Mouse (Mus musculus) ES-E14 (cell line): ENCODE data around the gene Galnt6. TPM values are rescaled to one million over a fixed set of nuclear protein-coding genes. Genes with fewer than 3 reads are reported as not detected.
A peak's percentile ranks its signal among the peaks of the same experiment; 100 is the strongest.

Source experiments
- DNase-seq: peaks from one replicate; pipeline ENCODE4 v3.0.0-alpha.2; 2013; ENCODE audit warnings: low read depth, low spot score
- H3K27ac ChIP-seq: 2 replicates; pipeline ENCODE4 v1.5.1; 2012; ENCODE audit warnings: low read depth, mild to moderate bottlenecking, low read length, moderate library complexity, mixed read lengths; ENCODE audit not compliant: poor library complexity, insufficient read depth, severe bottlenecking
- H3K36me3 ChIP-seq: 2 replicates; pipeline ENCODE4 v1.6.1; 2012; ENCODE audit warnings: mild to moderate bottlenecking, low read length, moderate library complexity, mixed read lengths; ENCODE audit not compliant: control insufficient read depth, poor library complexity, insufficient read depth, severe bottlenecking
- H3K4me1 ChIP-seq, 2 experiments: fragments of 150-350 bp in 1 of 2; sonication (generic) in 1 of 2; 2 replicates each; pipeline ENCODE4 v1.6.1; 2012; ENCODE audit warnings: low read length in 2 of 2, mild to moderate bottlenecking in 1 of 2, mixed read lengths in 1 of 2; ENCODE audit not compliant: control insufficient read depth in 2 of 2, insufficient read depth in 2 of 2, poor library complexity in 1 of 2
- H3K4me3 ChIP-seq, 2 experiments: fragments of 150-350 bp in 1 of 2; sonication (generic) in 1 of 2; 2 replicates each; pipeline ENCODE4 v1.5.1; 2012; ENCODE audit warnings: low read length in 2 of 2, low read depth in 1 of 2, mild to moderate bottlenecking in 1 of 2, mixed read lengths in 1 of 2; ENCODE audit not compliant: insufficient read depth in 1 of 2, poor library complexity in 1 of 2, severe bottlenecking in 1 of 2
- H3K9ac ChIP-seq: 2 replicates; pipeline ENCODE4 v1.6.1; 2012; ENCODE audit warnings: low read depth, mild to moderate bottlenecking, low read length, mixed read lengths; ENCODE audit not compliant: poor library complexity, insufficient read depth, severe bottlenecking
- H3K9me3 ChIP-seq: fragments of 150-350 bp; sonication (generic); 2 replicates; pipeline ENCODE4 v1.6.1; 2012; ENCODE audit warnings: low read depth, mild to moderate bottlenecking, low read length; ENCODE audit not compliant: control insufficient read depth, insufficient read depth
- CHD2 ChIP-seq: IDR thresholded peaks from 2 replicates; pipeline ENCODE4 v1.6.1; 2014; ENCODE audit warnings: mild to moderate bottlenecking, low read depth, low read length, inconsistent platforms
- HCFC1 ChIP-seq: IDR thresholded peaks from 2 replicates; pipeline ENCODE4 v1.6.1; 2012; ENCODE audit warnings: low read length, inconsistent platforms, borderline replicate concordance; ENCODE audit not compliant: insufficient read depth
- MAFK ChIP-seq: IDR thresholded peaks from 2 replicates; pipeline ENCODE4 v1.6.1; 2014; ENCODE audit warnings: mild to moderate bottlenecking, low read depth, low read length, inconsistent platforms; ENCODE audit not compliant: insufficient read depth
- ZC3H11A ChIP-seq: IDR thresholded peaks from 2 replicates; pipeline ENCODE4 v1.6.1; 2012; ENCODE audit warnings: low read depth, mild to moderate bottlenecking, inconsistent platforms, low read length, borderline replicate concordance
- ZNF384 ChIP-seq: IDR thresholded peaks from 2 replicates; pipeline ENCODE4 v1.6.1; 2012; ENCODE audit warnings: low read depth, low read length, inconsistent platforms
- in situ Hi-C, 2 experiments: fragments of 600-800 bp; cut with MboI; formaldehyde crosslinking; loops; one replicate each; pipeline ENCODE4 v1.15.1; 2025; ENCODE audit warnings: low sequenced_read_pairs in 2 of 2, inconsistent platforms in 1 of 2; ENCODE audit not compliant: unreplicated experiment in 2 of 2
- total RNA-seq: library from RNA; depleted of rRNA; stranded (reverse); fragments of 300-350 nt; gene quantifications from 2 replicates; pipeline ENCODE4 v1.2.3, GENCODE M21; 2012

Gene Galnt6
- total RNA-seq, 1 experiment: 18.2 TPM

DNA sequence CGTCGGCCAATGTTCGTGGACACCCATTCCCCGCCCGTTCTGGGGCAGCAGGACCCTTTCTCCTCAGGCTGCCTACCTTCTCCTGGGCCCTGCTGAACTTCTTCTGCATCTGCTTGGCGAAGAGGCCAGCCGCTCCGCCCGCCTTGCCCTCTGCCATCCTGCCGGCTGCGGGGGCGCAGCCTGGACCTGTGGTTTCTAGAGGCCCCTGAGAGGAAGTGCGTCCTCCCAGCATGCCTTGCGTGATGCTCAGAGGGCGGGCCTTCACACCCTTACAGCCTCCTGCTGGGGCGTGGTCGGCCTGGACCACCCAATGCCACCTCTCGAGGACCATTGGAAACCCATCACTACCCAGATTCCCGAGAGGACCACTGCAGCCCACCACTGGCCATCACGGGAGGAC, 59.8 kb downstream of the Galnt6 start, which contains the start of gene Bin2:
Gene Bin2, minus strand, starts transcription at position 217 of the 400 bp plus-strand sequence.
- H3K4me3 ChIP-seq: peak within 1 kb of the TSS; percentile 53 to 66
- H3K4me1 ChIP-seq: peaks cover 13 to 34% of the 10 kb centered on the region in 2 experiments
- H3K9me3 ChIP-seq: no peaks in the 10 kb centered on the region
- H3K27ac ChIP-seq: no peak within 1 kb of the TSS
- no peak for TF ChIP-seq MAFK
- TF ChIP-seq ZNF384: no peak
- no peak for TF ChIP-seq ZC3H11A
- TF ChIP-seq CHD2: no peak
- no peak for TF ChIP-seq HCFC1
- no peak for DNase-seq
- in situ Hi-C loops: no loop called here
- H3K9ac ChIP-seq: peak within 1 kb of the TSS; percentile 67
- no peaks in the 10 kb centered on the region; the same call in 1 of the 2 replicates for H3K36me3 ChIP-seq

DNA sequence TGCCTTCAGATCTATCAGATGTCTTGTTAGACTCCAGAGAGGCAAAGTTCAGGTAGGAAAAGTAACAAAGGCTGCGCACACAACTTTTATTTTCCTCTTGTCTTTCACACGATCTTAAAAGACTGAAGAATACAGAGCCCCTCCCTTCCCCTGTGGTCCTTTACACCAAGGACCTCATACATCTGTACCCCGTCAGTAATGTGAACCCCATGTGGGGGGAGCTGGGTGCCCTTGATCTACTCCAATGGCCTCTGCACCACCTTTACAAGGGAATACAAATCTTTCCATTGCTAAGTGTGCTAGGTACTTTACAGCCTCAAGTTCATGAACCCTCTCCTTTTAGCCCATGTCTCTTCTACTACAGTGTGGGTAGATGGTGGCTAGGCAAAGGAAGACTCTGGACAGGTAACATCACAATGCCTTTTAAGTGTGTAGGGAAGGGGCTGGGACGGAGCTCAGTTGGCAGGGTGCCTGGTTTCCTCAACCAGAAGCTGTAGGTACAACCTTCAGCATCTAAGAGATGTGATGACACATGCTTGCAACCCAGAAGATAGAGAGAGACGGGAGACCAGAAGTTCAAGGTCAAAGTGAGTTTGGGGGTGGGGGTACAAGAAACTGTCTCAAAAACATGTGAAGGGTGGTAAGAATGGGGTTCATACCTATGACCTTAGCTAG, 61.2 kb downstream of the Galnt6 start:
- in situ Hi-C loops: no loop called here
- no peak overlapping the region for H3K4me3 ChIP-seq
- no peaks in the 10 kb centered on the region; the same call in 1 of the 2 replicates for H3K36me3 ChIP-seq
- TF ChIP-seq HCFC1 (no peak), MAFK (no peak), ZNF384 (no peak)
- H3K27ac ChIP-seq: no peak overlapping the region
- no peak for DNase-seq
- H3K9me3 ChIP-seq: no peaks in the 10 kb centered on the region
- H3K9ac ChIP-seq: no peak overlapping the region
- peaks cover 9 to 29% of the 10 kb centered on the region in 2 experiments for H3K4me1 ChIP-seq

DNA sequence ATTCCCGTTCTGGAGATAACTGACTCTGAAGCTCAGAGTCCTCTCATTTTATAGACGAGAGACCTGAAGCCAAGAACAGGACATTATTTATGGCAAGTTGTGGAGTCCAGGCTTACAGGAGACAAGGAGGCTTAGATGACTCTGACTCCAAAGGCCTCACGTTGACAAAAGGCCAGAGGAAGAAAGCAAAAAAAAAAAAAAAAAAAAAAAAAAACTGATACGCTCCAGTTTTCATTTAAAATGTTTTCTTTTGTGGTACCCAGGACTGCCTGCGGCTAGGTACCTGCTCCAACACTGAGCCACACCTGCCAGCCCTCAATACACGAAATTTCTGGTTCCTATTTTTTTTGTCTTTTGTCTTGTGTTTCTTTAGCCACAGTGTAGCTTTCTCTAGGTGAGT, 61.8 kb downstream of the Galnt6 start:
- H3K4me1 ChIP-seq: peaks cover 6 to 29% of the 10 kb centered on the region in 2 experiments
- H3K9me3 ChIP-seq: no peaks in the 10 kb centered on the region
- in situ Hi-C loops: no loop called here
- no peak overlapping the region for H3K4me3 ChIP-seq
- TF ChIP-seq MAFK (no peak), ZC3H11A (no peak), HCFC1 (no peak), CHD2 (no peak), ZNF384 (no peak)
- no peak for DNase-seq
- no peak overlapping the region for H3K27ac ChIP-seq
- H3K9ac ChIP-seq: no peak overlapping the region
- no peaks in the 10 kb centered on the region; the same call in 1 of the 2 replicates for H3K36me3 ChIP-seq

DNA sequence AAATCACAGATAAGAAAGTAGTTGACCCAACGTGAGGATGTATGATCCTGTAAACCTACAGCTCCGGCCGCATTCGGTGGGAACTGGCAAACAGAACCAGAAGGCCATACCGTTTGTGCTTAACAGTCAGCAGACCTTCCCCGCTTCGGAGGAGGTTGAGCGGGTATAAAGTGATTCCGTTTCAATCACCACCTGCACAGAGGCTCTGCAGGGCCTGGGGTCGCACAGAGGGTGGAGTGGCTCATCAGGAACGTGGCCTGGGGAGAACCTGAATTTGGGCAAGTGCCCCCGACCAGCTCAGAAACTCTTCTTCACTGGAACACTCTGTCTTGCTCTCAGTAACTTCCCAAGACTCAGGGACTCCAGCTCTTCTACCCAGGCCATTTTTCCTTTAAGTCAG, 62.3 kb downstream of the Galnt6 start:
- in situ Hi-C loops: no loop called here
- no peak overlapping the region for H3K27ac ChIP-seq
- peaks cover 6 to 29% of the 10 kb centered on the region in 2 experiments; a peak in 3 of 4 replicates for H3K4me1 ChIP-seq
- no peaks in the 10 kb centered on the region; the same call in 1 of the 2 replicates for H3K36me3 ChIP-seq
- no peak overlapping the region; a peak in 1 of 4 replicates for H3K4me3 ChIP-seq
- H3K9me3 ChIP-seq: no peaks in the 10 kb centered on the region
- TF ChIP-seq CHD2 (no peak), HCFC1 (no peak), ZC3H11A (no peak), MAFK (no peak), ZNF384 (no peak)
- H3K9ac ChIP-seq: peak overlapping the region; percentile 26; the same call in 1 of the 2 replicates
- no peak for DNase-seq
